Mouse (Mus musculus): Measurements from ENCODE around the gene Gm28635.

DNA sequence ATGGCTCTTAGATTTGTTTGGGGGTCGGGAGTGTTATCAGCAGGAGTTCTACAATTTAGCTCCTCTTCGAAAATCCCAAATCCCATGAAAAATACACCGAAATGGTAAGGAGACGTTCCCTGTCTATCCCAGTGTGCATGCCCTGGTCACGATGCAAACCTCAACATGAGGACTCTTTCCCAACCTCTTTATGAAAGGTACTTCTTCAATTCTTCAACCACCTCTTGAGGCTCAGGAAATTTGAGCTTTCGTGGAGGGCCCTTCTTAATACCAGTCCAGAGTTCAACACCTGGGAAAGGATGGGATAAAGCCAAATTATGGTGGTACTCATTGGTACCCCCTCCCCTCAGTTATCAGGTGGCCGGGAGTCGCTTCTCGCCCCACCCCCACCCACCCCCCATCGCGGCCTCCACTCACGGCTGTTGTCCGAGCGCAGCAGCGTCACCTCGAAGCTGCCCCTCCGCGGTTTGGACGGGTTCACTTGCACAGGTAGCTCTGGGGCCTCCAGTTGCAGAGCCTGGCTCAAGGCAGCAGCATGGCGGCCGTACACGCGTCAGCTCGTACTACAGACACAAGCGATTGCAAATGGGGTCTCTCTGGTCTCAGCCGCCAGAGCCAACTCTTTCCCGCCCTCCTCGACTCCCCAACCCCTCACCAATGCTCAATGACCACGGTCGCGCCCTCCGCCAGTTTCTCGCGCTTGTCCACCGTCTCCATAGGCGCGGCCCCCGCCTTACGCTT is 7.8 kb downstream of the Gm28635 start:
- TF ChIP-seq CTCF (IDR thresholded peaks at IDR 0.05; ENCODE audit: low read depth) = no peak
- no peak for TF ChIP-seq EP300 (IDR thresholded peaks at IDR 0.05; ENCODE audit: low read depth)

Measured in liver, embryonic 14.5 days (tissue).